Mouse (Mus musculus) neural tube, embryonic 11.5 days (tissue): ENCODE measurements around the gene Fam241b. TPM values are rescaled to one million over a fixed set of nuclear protein-coding genes. Genes with fewer than 3 reads are reported as not detected.

Experiments
- ATAC-seq: fragments of 200-750 bp; cut with Nextera tagmentation; 2 replicates; pipeline ENCODE4 v1.8.0; 2017; ENCODE audit warnings: moderate number of reproducible peaks, mild to moderate bottlenecking, moderate TSS enrichment, moderate library complexity; ENCODE audit not compliant: insufficient read depth, low FRiP score, low TSS enrichment
- DNase-seq: peaks from one replicate; pipeline ENCODE4 v3.0.0-alpha.2; 2015; ENCODE audit warnings: low spot score
- H3K27ac ChIP-seq: fragments of 300-500 bp; sonication (generic); 2 replicates; pipeline ENCODE4 v1.5.1; 2014; ENCODE audit warnings: low read depth, mild to moderate bottlenecking, low read length
- H3K27me3 ChIP-seq: fragments of 300-500 bp; sonication (generic); 2 replicates; pipeline ENCODE4 v1.6.1; 2014; ENCODE audit warnings: mild to moderate bottlenecking, low read length, mixed read lengths; ENCODE audit not compliant: control insufficient read depth, insufficient read depth
- H3K36me3 ChIP-seq: fragments of 300-500 bp; sonication (generic); 2 replicates; pipeline ENCODE4 v1.6.1; 2014; ENCODE audit warnings: mild to moderate bottlenecking, low read length, moderate library complexity, mixed read lengths; ENCODE audit not compliant: control insufficient read depth, insufficient read depth
- H3K4me1 ChIP-seq: fragments of 300-500 bp; sonication (generic); 2 replicates; pipeline ENCODE4 v1.6.1; 2014; ENCODE audit warnings: low read length, mixed read lengths; ENCODE audit not compliant: control insufficient read depth, insufficient read depth
- H3K4me2 ChIP-seq: fragments of 300-500 bp; sonication (generic); 2 replicates; pipeline ENCODE4 v1.6.1; 2014; ENCODE audit warnings: low read depth, mild to moderate bottlenecking, moderate library complexity
- H3K4me3 ChIP-seq: fragments of 300-500 bp; sonication (generic); 2 replicates; pipeline ENCODE4 v1.5.1; 2014; ENCODE audit warnings: low read depth, low read length
- H3K9ac ChIP-seq: fragments of 300-500 bp; sonication (generic); 2 replicates; pipeline ENCODE4 v1.6.1; 2014; ENCODE audit warnings: mild to moderate bottlenecking, low read length
- H3K9me3 ChIP-seq: fragments of 300-500 bp; sonication (generic); 2 replicates; pipeline ENCODE4 v1.6.1; 2016; ENCODE audit warnings: low read length; ENCODE audit not compliant: control insufficient read depth
- WGBS: fragments of 180-500 bp; shearing (Covaris S2); extraction: QIAGEN DNeasy Blood & Tissue Kit; methylation state at CpG from one replicate; pipeline ENCODE4 v1.1.7; 2014; 5-methylcytosine and 5-hydroxymethylcytosine counted together
- polyA plus RNA-seq: library from polyadenylated mRNA; unstranded; fragments of >200 nt; fragmentation: Nextera tagmentation; extraction: Ambion mirVana; gene quantifications from 2 replicates; pipeline ENCODE4 v1.2.1, GENCODE M21; 2014

The Fam241b gene
- polyA plus RNA-seq, 1 experiment from 2014 or later = 10.9 TPM

DNA sequence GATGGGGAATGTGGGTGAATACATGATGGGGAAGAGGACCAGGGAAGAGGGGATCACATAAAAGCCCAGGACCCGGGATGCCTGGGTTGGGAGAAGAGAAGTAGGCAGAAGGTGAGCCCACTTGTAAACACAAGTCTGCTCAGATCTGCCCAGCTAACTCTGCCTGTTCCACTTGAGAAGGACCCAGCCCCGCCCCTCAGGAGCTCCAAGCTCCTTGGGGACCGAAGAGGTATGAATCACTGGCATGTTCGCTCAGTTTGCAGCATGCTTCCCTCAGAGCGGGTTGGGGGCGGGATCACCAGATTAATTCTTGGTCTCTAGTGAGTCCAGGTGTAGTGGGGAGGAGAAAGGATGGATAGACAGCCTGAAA, 32.5 kb downstream of the Fam241b start:
- no peak for DNase-seq
- no peaks in the 10 kb centered on the region for H3K36me3 ChIP-seq
- no peak for ATAC-seq
- no peaks in the 10 kb centered on the region for H3K9me3 ChIP-seq
- peaks cover 19% of the 10 kb centered on the region for H3K27me3 ChIP-seq
- H3K9ac ChIP-seq = no peak overlapping the region
- 44% methylated on average over 6 of the region's 6 CpGs for WGBS
- no peak overlapping the region for H3K27ac ChIP-seq
- H3K4me1 ChIP-seq = no peaks in the 10 kb centered on the region; the same call in 1 of the 2 replicates
- H3K4me3 ChIP-seq = peak overlapping the region; percentile 59; the same call in 1 of the 2 replicates
- peak overlapping the region; percentile 86; the same call in 1 of the 2 replicates for H3K4me2 ChIP-seq

DNA sequence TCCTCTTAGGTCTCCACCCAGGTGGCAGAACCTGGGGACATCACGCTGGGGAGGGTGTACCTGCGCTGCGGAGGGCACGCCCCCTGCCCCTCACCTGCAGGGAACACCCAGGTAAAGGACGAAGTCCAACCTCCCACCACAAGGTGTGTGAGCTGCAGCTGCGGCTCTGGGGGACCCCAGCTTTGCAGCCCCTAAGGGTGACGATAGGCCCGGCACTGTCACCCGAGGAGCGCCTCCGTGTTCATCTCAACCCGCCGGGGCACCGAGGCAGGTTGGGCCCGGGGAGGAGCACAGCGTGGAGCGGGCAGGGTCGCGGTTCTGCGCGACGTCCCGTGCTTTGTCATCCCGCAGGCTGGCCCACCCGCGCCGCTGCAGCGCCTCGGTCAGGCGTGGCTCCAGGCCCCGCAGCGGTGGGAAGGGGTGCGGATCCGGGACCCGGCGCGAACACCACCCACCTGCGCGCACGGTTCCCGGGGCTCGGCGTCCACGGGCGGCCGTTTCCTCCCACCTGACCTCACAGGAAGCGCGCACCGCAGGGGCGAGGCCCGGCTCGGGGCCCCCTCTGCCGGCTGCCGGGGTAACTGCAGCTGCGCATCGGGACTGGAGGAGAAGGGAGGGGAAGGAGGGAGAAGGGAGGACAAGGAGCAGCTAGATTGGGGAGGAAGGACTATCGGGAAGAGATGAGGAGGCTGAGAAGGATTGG, 33.1 kb downstream of the Fam241b start:
- H3K4me2 ChIP-seq = peak overlapping the region; percentile 86
- peak; percentile 87 for DNase-seq
- peak overlapping the region; percentile 76 for H3K9ac ChIP-seq
- WGBS = under 1% methylated on average over 51 of the region's 57 CpGs
- H3K4me1 ChIP-seq = no peaks in the 10 kb centered on the region; the same call in 1 of the 2 replicates
- ATAC-seq = peak; percentile 47; the same call in 1 of the 2 replicates
- H3K4me3 ChIP-seq = peak overlapping the region; percentile 59
- no peak overlapping the region for H3K27ac ChIP-seq
- H3K27me3 ChIP-seq = peaks cover 19% of the 10 kb centered on the region
- H3K36me3 ChIP-seq = no peaks in the 10 kb centered on the region
- H3K9me3 ChIP-seq = no peaks in the 10 kb centered on the region

DNA sequence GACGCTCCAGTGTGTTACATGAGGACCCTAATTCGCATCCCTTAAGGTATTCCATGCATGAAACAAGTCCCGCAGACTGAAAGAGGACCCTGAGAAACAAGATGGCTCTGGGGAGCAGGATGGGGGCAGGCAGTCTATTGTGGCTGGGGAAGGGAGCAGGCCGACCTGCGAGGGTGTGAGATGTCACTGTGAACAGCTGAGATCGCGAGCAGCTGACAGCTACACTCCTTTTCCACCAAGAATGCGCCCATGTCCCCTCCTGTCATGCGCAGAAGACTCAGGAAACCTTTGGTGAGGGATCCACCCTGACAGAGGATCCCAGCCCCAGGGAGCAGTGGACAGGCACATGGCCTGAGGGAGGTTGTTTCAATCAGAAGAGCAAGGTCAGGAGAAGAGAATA, 36.7 kb downstream of the Fam241b start:
- no peak for ATAC-seq
- Histone ChIP-seq H3K9ac (no peak overlapping the region), H3K4me1 (no peaks in the 10 kb centered on the region), H3K36me3 (no peaks in the 10 kb centered on the region), H3K9me3 (no peaks in the 10 kb centered on the region), H3K27me3 (peaks cover 19% of the 10 kb centered on the region), H3K27ac (no peak overlapping the region), H3K4me2 (no peak overlapping the region), H3K4me3 (no peak overlapping the region)
- DNase-seq = no peak
- WGBS = 65% methylated on average over 9 of the region's 9 CpGs

DNA sequence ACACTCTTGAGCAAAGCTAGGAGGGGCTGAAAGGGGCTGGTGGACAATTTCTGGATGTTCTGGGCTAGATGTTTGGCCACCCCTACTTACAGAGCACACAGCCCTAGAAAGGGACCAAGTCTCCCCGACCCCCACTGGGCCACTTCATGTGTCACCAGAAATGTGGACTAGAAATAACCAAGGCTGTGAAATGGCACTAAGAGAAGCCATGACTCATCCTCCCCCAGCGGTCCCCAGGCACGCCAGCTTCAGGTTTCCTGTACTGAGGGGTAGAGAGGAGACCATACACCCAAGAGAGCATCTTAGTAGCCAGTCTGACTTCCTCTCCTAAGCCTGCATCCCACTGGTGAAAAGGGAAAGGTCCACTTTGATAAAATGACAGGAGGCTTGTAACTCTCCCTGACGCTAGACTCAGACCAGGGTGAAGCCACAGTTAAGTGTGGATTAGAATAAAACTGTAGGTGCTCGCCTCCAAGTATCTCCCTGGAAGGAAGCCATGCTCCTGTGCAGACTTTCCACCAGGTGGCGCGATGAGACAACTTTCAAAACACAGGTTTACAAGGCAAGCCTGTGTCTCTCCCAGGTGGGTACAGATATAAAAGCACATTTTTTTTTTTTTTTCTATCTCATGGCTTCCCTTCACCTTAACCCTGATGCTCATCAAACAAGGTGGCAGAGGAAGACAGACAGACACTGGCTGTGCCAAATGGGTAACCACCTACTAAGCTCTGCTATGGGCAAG, 38.7 kb downstream of the Fam241b start:
- no peak overlapping the region for H3K4me3 ChIP-seq
- ATAC-seq = no peak
- no peak overlapping the region for H3K9ac ChIP-seq
- no peaks in the 10 kb centered on the region for H3K36me3 ChIP-seq
- H3K9me3 ChIP-seq = no peaks in the 10 kb centered on the region
- H3K4me2 ChIP-seq = no peak overlapping the region
- peaks cover 14% of the 10 kb centered on the region for H3K27me3 ChIP-seq
- H3K4me1 ChIP-seq = peaks cover 11% of the 10 kb centered on the region
- WGBS = 31% methylated on average over 7 of the region's 7 CpGs
- DNase-seq = peak; percentile 75
- no peak overlapping the region for H3K27ac ChIP-seq

DNA sequence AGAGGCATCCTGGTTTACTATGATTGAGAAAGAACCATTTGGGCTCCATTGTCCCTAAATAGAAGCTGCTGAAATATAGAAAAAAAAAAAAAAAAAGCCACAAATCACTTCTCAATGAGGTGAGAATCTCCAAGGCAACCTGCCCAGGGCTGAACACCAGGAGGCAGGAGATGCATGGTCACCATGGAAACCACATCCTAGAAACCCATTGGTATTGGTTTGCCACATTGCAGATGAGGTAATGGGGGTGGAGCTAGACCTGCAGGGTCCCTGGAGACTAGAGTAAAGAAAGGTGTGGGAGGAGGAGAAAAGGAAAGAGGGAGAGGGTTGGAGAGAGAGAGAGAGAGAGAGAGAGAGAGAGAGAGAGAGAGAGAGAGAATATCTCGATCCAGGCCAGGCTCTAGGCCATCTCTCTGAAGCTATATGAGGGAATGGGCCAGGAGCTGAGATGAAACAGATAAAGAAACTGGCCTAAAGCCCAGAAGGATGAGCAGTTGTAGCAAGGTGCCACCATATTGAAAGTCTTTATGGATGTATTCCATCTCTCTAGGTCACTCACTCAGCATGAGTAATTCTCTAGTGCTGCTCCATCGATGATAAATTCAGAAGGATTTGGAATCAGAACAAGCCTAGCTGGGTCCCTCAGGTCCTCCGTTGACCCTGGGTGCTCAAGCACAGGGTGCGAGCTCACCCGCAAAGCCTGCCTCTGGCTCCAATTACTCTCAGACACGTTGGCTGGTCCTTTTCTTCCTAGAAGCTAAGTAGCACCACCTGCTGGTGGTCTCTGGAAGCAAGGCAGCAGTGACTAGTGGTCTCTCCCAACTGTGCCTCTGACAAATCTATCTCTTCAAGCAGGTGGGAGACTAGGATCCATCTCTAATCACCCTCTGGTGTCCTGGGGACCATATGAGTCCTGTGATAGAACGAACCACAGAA, 41.9 kb downstream of the Fam241b start:
- Histone ChIP-seq H3K4me2 (no peak overlapping the region), H3K27ac (no peak overlapping the region)
- ATAC-seq = peak; percentile 40; the same call in 1 of the 2 replicates

DNA sequence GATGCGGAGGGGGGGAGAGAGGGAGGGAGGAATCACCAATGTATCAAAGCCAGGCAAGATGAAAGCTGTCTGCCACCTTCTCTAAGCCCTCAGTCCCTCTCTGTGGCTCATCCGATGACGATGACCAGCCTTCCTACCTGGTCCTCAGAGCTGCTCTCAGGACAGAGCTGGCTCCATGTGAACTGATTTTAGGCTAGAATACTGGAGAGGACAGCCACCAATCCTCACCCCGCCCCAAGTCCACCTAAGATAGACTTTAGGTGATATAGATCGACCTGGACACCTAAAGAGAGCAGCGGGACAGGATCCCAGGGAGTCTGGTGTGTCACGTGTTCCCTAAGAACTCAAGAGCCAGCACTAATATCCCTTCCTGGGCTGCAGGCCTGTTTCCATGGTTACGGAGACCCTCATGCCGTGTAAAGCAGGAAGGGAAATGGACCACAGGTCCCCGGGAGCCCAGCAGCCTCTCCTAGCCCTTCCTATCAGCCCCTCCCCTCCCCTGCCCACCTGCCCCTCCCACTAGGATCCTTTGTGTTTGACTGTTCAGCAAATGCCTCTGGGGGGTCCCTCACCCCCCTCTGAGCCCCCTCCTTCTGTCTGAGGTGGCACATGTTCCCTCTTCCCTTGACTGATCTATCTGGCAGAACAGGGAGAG, 43.8 kb downstream of the Fam241b start:
- no peaks in the 10 kb centered on the region for H3K9me3 ChIP-seq
- H3K4me3 ChIP-seq = no peak overlapping the region
- H3K27ac ChIP-seq = peak overlapping the region; percentile 65
- H3K27me3 ChIP-seq = no peaks in the 10 kb centered on the region
- 57% methylated on average over 10 of the region's 10 CpGs for WGBS
- no peaks in the 10 kb centered on the region for H3K36me3 ChIP-seq
- peak; percentile 70 for ATAC-seq
- no peak overlapping the region for H3K9ac ChIP-seq
- peak; percentile 69 for DNase-seq
- H3K4me1 ChIP-seq = peaks cover 11% of the 10 kb centered on the region
- H3K4me2 ChIP-seq = no peak overlapping the region

More for the DNA sequence above, 41.9 kb downstream of the Fam241b start:
- Histone ChIP-seq H3K9ac (no peak overlapping the region), H3K4me3 (no peak overlapping the region), H3K9me3 (no peaks in the 10 kb centered on the region), H3K27me3 (no peaks in the 10 kb centered on the region), H3K36me3 (no peaks in the 10 kb centered on the region), H3K4me1 (peaks cover 11% of the 10 kb centered on the region)
- DNase-seq = peak; percentile 84
- WGBS = 12% methylated on average over 7 of the region's 7 CpGs

DNA sequence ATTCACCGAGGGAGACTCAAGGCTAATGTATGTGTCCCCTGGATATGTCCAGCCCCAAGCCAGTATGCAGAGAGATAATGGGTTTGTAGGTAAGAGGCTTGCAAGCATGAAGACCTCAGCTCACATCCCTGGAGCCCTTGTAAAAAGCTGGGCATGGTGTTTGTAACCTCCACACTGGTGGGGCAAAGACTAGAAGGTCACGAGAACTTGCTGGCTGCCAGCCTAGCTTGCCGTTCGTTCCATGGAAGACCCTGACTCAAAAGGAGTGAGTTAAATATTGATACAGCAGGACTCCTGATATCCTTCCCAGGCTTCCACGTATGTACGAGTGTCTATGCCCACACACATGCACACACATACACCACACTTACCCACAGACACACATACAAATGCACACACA, 49.3 kb downstream of the Fam241b start:
- H3K9ac ChIP-seq = no peak overlapping the region
- ATAC-seq = no peak
- DNase-seq = no peak
- H3K27ac ChIP-seq = no peak overlapping the region
- WGBS = 94% methylated on average over 6 of the region's 6 CpGs
- no peak overlapping the region for H3K4me3 ChIP-seq
- no peaks in the 10 kb centered on the region for H3K27me3 ChIP-seq
- no peaks in the 10 kb centered on the region for H3K9me3 ChIP-seq
- no peaks in the 10 kb centered on the region for H3K4me1 ChIP-seq
- no peak overlapping the region for H3K4me2 ChIP-seq
- no peaks in the 10 kb centered on the region for H3K36me3 ChIP-seq

DNA sequence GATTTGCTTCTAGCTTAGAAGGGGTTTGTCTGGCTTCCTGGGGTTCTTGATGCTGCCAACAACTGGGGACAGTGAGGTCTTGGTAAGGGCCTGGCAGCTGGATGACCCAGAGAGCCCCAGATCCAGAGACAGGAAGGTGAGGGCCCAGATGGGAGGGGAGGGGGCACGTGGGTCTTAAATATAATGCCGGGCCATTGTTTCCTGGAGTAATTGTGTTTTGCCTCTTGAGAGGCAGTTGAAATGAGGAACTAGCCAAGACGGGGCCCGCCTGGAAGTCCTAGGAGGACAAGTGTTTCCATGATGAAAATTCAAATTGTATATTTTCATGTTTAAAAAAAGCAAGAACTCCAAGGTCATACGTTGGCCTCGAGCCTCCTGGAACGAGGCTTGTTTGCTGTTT, 49.8 kb downstream of the Fam241b start:
- WGBS = 88% methylated on average over 7 of the region's 7 CpGs
- H3K4me3 ChIP-seq = no peak overlapping the region
- H3K9ac ChIP-seq = no peak overlapping the region
- H3K9me3 ChIP-seq = no peaks in the 10 kb centered on the region
- H3K27me3 ChIP-seq = no peaks in the 10 kb centered on the region
- H3K4me2 ChIP-seq = no peak overlapping the region
- no peak for ATAC-seq
- H3K27ac ChIP-seq = no peak overlapping the region
- no peaks in the 10 kb centered on the region for H3K4me1 ChIP-seq
- DNase-seq = no peak
- no peaks in the 10 kb centered on the region for H3K36me3 ChIP-seq
